Mouse (Mus musculus): ENCODE results near the gene Taf8.

The Taf8 gene

GRCm38 (mm10) chr17:47482401-47482800 lies 19.7 kb downstream of the Taf8 start:
- peak; percentile 67 to 70 for DNase-seq

- no peak for DNase-seq
These were observed 22.2 kb downstream of the Taf8 start for GRCm38 (mm10) chr17:47479887-47480286.

GRCm38 (mm10) chr17:47475714-47476113 lies 26.4 kb downstream of the Taf8 start:
- DNase-seq: peak; percentile 40 to 45

- DNase-seq: no peak
These were observed 26.9 kb downstream of the Taf8 start for GRCm38 (mm10) chr17:47475181-47475580.

GRCm38 (mm10) chr17:47474250-47474649 lies 27.8 kb downstream of the Taf8 start:
- DNase-seq: no peak

- DNase-seq: peak; percentile 78 to 83
These were observed 28.6 kb downstream of the Taf8 start for GRCm38 (mm10) chr17:47473434-47473974.

- DNase-seq: no peak
These were observed 29.4 kb downstream of the Taf8 start for GRCm38 (mm10) chr17:47472435-47473350.

- DNase-seq: no peak
These were observed 31.4 kb downstream of the Taf8 start for GRCm38 (mm10) chr17:47470686-47471085.

GRCm38 (mm10) chr17:47470121-47470520 lies 32.0 kb downstream of the Taf8 start:
- no peak for DNase-seq

- no peak for DNase-seq
These were observed 32.5 kb downstream of the Taf8 start for GRCm38 (mm10) chr17:47469642-47470041.

GRCm38 (mm10) chr17:47468466-47468865 lies 33.6 kb downstream of the Taf8 start:
- no peak for DNase-seq

GRCm38 (mm10) chr17:47468063-47468462 lies 34.0 kb downstream of the Taf8 start:
- no peak for DNase-seq

- DNase-seq: no peak
These were observed 34.4 kb downstream of the Taf8 start for GRCm38 (mm10) chr17:47467659-47468058.

- no peak for DNase-seq
These were observed 35.8 kb downstream of the Taf8 start for GRCm38 (mm10) chr17:47466284-47466683.

GRCm38 (mm10) chr17:47465016-47465415 lies 37.1 kb downstream of the Taf8 start:
- DNase-seq: no peak

GRCm38 (mm10) chr17:47464248-47464965 lies 37.7 kb downstream of the Taf8 start:
- DNase-seq: no peak

- DNase-seq: no peak
These were observed 39.2 kb downstream of the Taf8 start for GRCm38 (mm10) chr17:47462728-47463388.

GRCm38 (mm10) chr17:47462209-47462608 lies 39.9 kb downstream of the Taf8 start:
- DNase-seq: no peak

GRCm38 (mm10) chr17:47461688-47462087 lies 40.4 kb downstream of the Taf8 start:
- DNase-seq: no peak

GRCm38 (mm10) chr17:47459341-47459919 lies 42.7 kb downstream of the Taf8 start:
- no peak for DNase-seq

GRCm38 (mm10) chr17:47458936-47459335 lies 43.2 kb downstream of the Taf8 start:
- no peak for DNase-seq

GRCm38 (mm10) chr17:47458310-47458709 lies 43.8 kb downstream of the Taf8 start:
- DNase-seq: no peak

GRCm38 (mm10) chr17:47454675-47455074 lies 47.4 kb downstream of the Taf8 start:
- no peak for DNase-seq

All from B cell, adult 2 months (primary cell).